Mouse (Mus musculus) lung, embryonic 14.5 days (tissue): ENCODE data around the gene Dao. TPM values are rescaled to one million over a fixed set of nuclear protein-coding genes. Genes with fewer than 3 reads are reported as not detected.

Experiments
- ATAC-seq: fragments of 200-750 bp; cut with Nextera tagmentation; 2 replicates; pipeline ENCODE4 v1.8.0; 2017; ENCODE audit warnings: mild to moderate bottlenecking, moderate TSS enrichment, moderate library complexity; ENCODE audit not compliant: insufficient read depth
- DNase-seq: peaks from one replicate; pipeline ENCODE4 v3.0.0-alpha.2; 2015
- H3K27ac ChIP-seq: fragments of 300-500 bp; sonication (generic); 2 replicates; pipeline ENCODE4 v1.5.1; 2014; ENCODE audit warnings: low read depth, mild to moderate bottlenecking, moderate library complexity
- H3K27me3 ChIP-seq: fragments of 300-500 bp; sonication (generic); 2 replicates; pipeline ENCODE4 v1.6.1; 2014; ENCODE audit warnings: low read length, control low read depth; ENCODE audit not compliant: insufficient read depth
- H3K36me3 ChIP-seq: fragments of 300-500 bp; sonication (generic); 2 replicates; pipeline ENCODE4 v1.6.1; 2014; ENCODE audit warnings: control low read depth; ENCODE audit not compliant: insufficient read depth
- H3K4me1 ChIP-seq: fragments of 300-500 bp; sonication (generic); 2 replicates; pipeline ENCODE4 v1.6.1; 2014; ENCODE audit warnings: antibody characterized with exemption, control low read depth; ENCODE audit not compliant: insufficient read depth
- H3K4me2 ChIP-seq: fragments of 300-500 bp; sonication (generic); 2 replicates; pipeline ENCODE4 v1.6.1; 2014; ENCODE audit warnings: mild to moderate bottlenecking
- H3K4me3 ChIP-seq: fragments of 300-500 bp; sonication (generic); 2 replicates; pipeline ENCODE4 v1.5.1; 2014; ENCODE audit warnings: low read depth, low read length
- H3K9ac ChIP-seq: fragments of 300-500 bp; sonication (generic); 2 replicates; pipeline ENCODE4 v1.6.1; 2014
- H3K9me3 ChIP-seq: fragments of 300-500 bp; sonication (generic); 2 replicates; pipeline ENCODE4 v1.6.1; 2016; ENCODE audit warnings: low read depth, low read length, control low read depth
- CTCF ChIP-seq: IDR thresholded peaks from 2 replicates; pipeline ENCODE4 v1.5.1; 2016; ENCODE audit warnings: antibody characterized with exemption, low read depth
- WGBS: fragments of 180-500 bp; shearing (Covaris S2); extraction: QIAGEN DNeasy Blood & Tissue Kit; methylation state at CpG from one replicate; pipeline ENCODE4 v1.1.7; 2014; 5-methylcytosine and 5-hydroxymethylcytosine counted together
- polyA plus RNA-seq: library from polyadenylated mRNA; unstranded; fragments of >200 nt; fragmentation: Nextera tagmentation; extraction: Ambion mirVana; gene quantifications from 2 replicates; pipeline ENCODE4 v1.2.1, GENCODE M21; 2014

Dao gene
- polyA plus RNA-seq, 1 experiment from 2014 or later, result not detected

DNA sequence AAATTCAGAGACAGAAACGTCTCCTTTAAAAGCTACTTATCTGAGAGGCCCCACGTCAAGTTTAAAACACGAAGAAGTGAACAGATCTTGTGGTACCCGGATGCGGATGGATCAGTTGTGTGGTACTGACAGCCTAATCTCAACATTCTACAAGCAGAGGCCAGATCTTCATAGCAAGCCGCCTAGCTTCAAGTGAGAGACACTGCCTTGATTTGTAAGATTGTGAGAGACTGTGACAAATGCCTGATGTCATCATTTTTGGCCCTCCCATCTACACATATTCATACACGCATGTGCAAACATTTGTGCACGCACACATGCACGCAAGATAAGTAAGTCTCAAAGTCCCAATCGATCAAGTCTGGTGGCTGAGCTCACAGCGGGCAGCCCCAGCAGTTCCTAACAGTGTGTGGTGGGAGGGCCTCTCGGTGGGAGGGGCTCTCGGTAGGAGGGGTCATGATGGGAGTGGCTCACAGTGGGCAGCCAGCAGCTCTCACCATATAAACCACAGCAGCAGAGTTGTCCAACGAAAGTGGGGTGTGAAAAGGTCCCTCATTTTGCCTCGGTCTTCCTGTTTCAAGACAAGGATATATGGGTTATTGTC lies 37.9 kb downstream of the Dao start:
- 12% methylated on average over 15 of the region's 15 CpGs for WGBS
- no peak overlapping the region for H3K9ac ChIP-seq
- H3K27ac ChIP-seq, result no peak overlapping the region

GRCm38 (mm10) chr5:114043800-114044199 lies 40.3 kb downstream of the Dao start:
- WGBS, result 65% methylated on average over 4 of the region's 4 CpGs
- Histone ChIP-seq H3K4me1 (no peaks in the 10 kb centered on the region), H3K9ac (no peak overlapping the region), H3K27ac (no peak overlapping the region), H3K4me2 (no peak overlapping the region), H3K36me3 (no peaks in the 10 kb centered on the region), H3K27me3 (no peaks in the 10 kb centered on the region), H3K4me3 (no peak overlapping the region), H3K9me3 (no peaks in the 10 kb centered on the region)
- ATAC-seq (no peak), DNase-seq (no peak)
- TF ChIP-seq CTCF, result no peak

More for the DNA sequence above, 37.9 kb downstream of the Dao start:
- 0 out of 2 replicates have a peak overlapping the region, but pooled peaks have one; percentile 30 for H3K4me2 ChIP-seq
- no peak overlapping the region for H3K4me3 ChIP-seq
- ATAC-seq (peak; percentile 82), DNase-seq (peak; percentile 70)
- no peak; the same call in 1 of the 2 replicates for TF ChIP-seq CTCF
- no peaks in the 10 kb centered on the region for H3K36me3 ChIP-seq
- H3K4me1 ChIP-seq, result no peaks in the 10 kb centered on the region
- no peaks in the 10 kb centered on the region for H3K9me3 ChIP-seq
- H3K27me3 ChIP-seq, result no peaks in the 10 kb centered on the region

GRCm38 (mm10) chr5:114045134-114045533 lies 41.6 kb downstream of the Dao start:
- Histone ChIP-seq H3K9ac (no peak overlapping the region), H3K27ac (no peak overlapping the region), H3K36me3 (no peaks in the 10 kb centered on the region), H3K4me3 (no peak overlapping the region), H3K9me3 (no peaks in the 10 kb centered on the region), H3K27me3 (no peaks in the 10 kb centered on the region), H3K4me2 (no peak overlapping the region), H3K4me1 (no peaks in the 10 kb centered on the region)
- ATAC-seq (no peak), DNase-seq (peak; percentile 66)
- WGBS, result 66% methylated on average over 1 of the region's 1 CpGs
- TF ChIP-seq CTCF, result peak; percentile 67

- ATAC-seq (no peak), DNase-seq (no peak)
- H3K9me3 ChIP-seq, result no peaks in the 10 kb centered on the region
- H3K9ac ChIP-seq, result no peak overlapping the region
- H3K27ac ChIP-seq, result no peak overlapping the region
- no peak for TF ChIP-seq CTCF
- H3K4me2 ChIP-seq, result no peak overlapping the region
- WGBS, result 53% methylated on average over 3 of the region's 3 CpGs
- no peaks in the 10 kb centered on the region for H3K36me3 ChIP-seq
- H3K4me3 ChIP-seq, result no peak overlapping the region
- H3K27me3 ChIP-seq, result no peaks in the 10 kb centered on the region
- H3K4me1 ChIP-seq, result no peaks in the 10 kb centered on the region
Observed at GRCm38 (mm10) chr5:114046151-114046550, 42.6 kb downstream of the Dao start.

DNA sequence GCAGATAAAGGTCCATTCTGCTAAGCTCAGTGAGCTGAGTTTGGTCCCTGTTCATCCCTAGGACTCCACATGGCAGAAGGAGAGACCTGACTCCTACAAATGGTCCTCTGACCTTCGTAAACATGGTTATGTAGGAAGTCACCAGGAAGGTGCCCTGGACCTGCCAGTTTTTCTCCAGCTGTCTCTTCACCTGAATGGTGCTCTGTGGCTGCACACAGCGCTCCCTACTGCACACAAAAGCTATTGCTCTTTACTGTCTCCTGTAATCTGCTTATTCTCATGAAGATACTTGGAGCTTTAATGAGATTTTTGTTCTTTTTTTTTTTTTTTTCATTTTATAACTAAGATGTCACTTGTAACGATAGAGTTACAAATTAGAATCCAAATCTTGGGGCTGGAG lies 43.1 kb downstream of the Dao start:
- DNase-seq (no peak), ATAC-seq (no peak)
- Histone ChIP-seq H3K4me1 (no peaks in the 10 kb centered on the region), H3K27me3 (no peaks in the 10 kb centered on the region), H3K27ac (no peak overlapping the region), H3K4me3 (no peak overlapping the region), H3K36me3 (no peaks in the 10 kb centered on the region), H3K9me3 (no peaks in the 10 kb centered on the region), H3K4me2 (no peak overlapping the region), H3K9ac (no peak overlapping the region)
- WGBS, result 48% methylated on average over 3 of the region's 3 CpGs
- TF ChIP-seq CTCF, result 0 out of 2 replicates have a peak, but pooled peaks have one; percentile 11

DNA sequence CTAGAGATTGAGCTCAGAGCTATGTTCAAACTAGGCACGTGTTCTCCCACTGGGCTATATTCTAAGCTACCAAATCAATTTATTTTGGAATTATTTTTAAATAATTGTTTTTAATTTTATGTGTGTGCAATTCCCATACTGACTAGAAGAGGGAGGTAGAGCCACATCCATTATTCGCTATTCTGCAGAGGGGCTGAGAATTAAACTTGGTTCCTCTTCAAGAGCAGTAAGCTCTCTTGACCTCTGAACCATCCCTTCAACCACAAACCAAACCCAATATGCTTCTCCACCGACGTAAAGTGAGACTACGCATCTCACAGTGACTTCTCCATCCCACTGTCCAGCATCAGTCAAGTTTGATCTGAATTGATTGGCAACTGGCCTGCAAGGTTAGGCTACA lies 43.7 kb downstream of the Dao start:
- no peak for TF ChIP-seq CTCF
- Histone ChIP-seq H3K9ac (no peak overlapping the region), H3K4me1 (no peaks in the 10 kb centered on the region), H3K27ac (no peak overlapping the region), H3K4me3 (no peak overlapping the region), H3K27me3 (no peaks in the 10 kb centered on the region), H3K4me2 (no peak overlapping the region), H3K36me3 (no peaks in the 10 kb centered on the region), H3K9me3 (no peaks in the 10 kb centered on the region)
- DNase-seq, result no peak
- 80% methylated on average over 5 of the region's 5 CpGs for WGBS
- ATAC-seq, result no peak

GRCm38 (mm10) chr5:114048731-114049308 lies 45.3 kb downstream of the Dao start:
- no peaks in the 10 kb centered on the region for H3K27me3 ChIP-seq
- WGBS, result 51% methylated on average over 12 of the region's 12 CpGs

More at GRCm38 (mm10) chr5:114048731-114049308, 45.3 kb downstream of the Dao start:
- DNase-seq (no peak), ATAC-seq (no peak)
- Histone ChIP-seq H3K4me1 (0 out of 2 replicates have a peak, but pooled peaks cover 3% of the 10 kb centered on the region), H3K9me3 (no peaks in the 10 kb centered on the region), H3K27ac (no peak overlapping the region), H3K9ac (no peak overlapping the region), H3K4me3 (no peak overlapping the region), H3K4me2 (no peak overlapping the region), H3K36me3 (no peaks in the 10 kb centered on the region)
- TF ChIP-seq CTCF, result 0 out of 2 replicates have a peak, but pooled peaks have one; percentile 11
